ENCODE assay signal across 17 mouse cellular contexts in genomic region chr5:100186618-100187017, GRCm38 (mm10). TPM values are rescaled to one million over a fixed set of nuclear protein-coding genes. Genes with fewer than 3 reads are reported as not detected.
"Had no signal": no experiment of that assay in that cellular context is flagged by ENCODE, and none has a peak within 500 bp of the region (broad histone marks: within the 10 kb centered on the region; RNA-seq: fewer than 3 reads in every experiment).

No protein-coding gene starts in this region.

- H3K4me3 ChIP-seq: hindbrain, embryonic 15.5 days; limb, embryonic 13.5 days; midbrain, embryonic 10.5 days; myocyte; neural tube, embryonic 15.5 days had no signal

- H3K27ac ChIP-seq: hindbrain, embryonic 15.5 days; kidney, postnatal 0 days; limb, embryonic 13.5 days; liver, embryonic 14.5 days; midbrain, embryonic 10.5 days; neural tube, embryonic 15.5 days had no signal

- H3K36me3 ChIP-seq: hindbrain, embryonic 15.5 days; limb, embryonic 13.5 days; midbrain, embryonic 10.5 days; neural tube, embryonic 15.5 days had no signal

- H3K4me1 ChIP-seq: hindbrain, embryonic 15.5 days; neural tube, embryonic 15.5 days had no signal

- H3K9me3 ChIP-seq: hindbrain, embryonic 15.5 days; limb, embryonic 13.5 days; midbrain, embryonic 10.5 days; neural tube, embryonic 15.5 days had no signal

- DNase-seq: kidney, adult 11 months; kidney, adult 9 months; kidney, postnatal 36 days; left cerebral cortex, postnatal 4 days; midbrain, embryonic 14.5 days; right cerebral cortex, adult 18-20 months; right cerebral cortex, postnatal 25 days; thymus, adult 18-20 months; thymus, postnatal 25 days had no signal

- H3K9ac ChIP-seq: hindbrain, embryonic 15.5 days; limb, embryonic 13.5 days; liver, embryonic 14.5 days; neural tube, embryonic 15.5 days had no signal

- H3K4me2 ChIP-seq: hindbrain, embryonic 15.5 days; limb, embryonic 13.5 days; neural tube, embryonic 15.5 days had no signal

- H3K27me3 ChIP-seq: limb, embryonic 13.5 days; neural tube, embryonic 15.5 days had no signal

RNA-seq across cellular contexts. Expression of gene Tmem150c, which starts 27.0 kb away (rescaled TPM):
- total RNA-seq: megakaryocyte progenitor cell, adult 5-6 weeks had no signal
- polyA plus RNA-seq: myocyte had no signal
